11 mouse cellular contexts compared by ENCODE assay signal in genomic region chr11:61068866-61069265, GRCm38 (mm10). TPM values are rescaled to one million over a fixed set of nuclear protein-coding genes. Genes with fewer than 3 reads are reported as not detected.
DNase-seq lines count a peak whose midpoint lies in the region; ATAC-seq and TF ChIP-seq lines count a peak whose summit lies in the region.
"Had no signal": no experiment of that assay in that cellular context is flagged by ENCODE, and none has a peak within 500 bp of the region (broad histone marks: within the 10 kb centered on the region; RNA-seq: fewer than 3 reads in every experiment).

No protein-coding gene starts in this region.

- H3K4me3 ChIP-seq in layer of hippocampus, adult 2 months: no peak overlapping the region
- H3K4me3 ChIP-seq in neural tube, embryonic 15.5 days (replicated peaks): no peak overlapping the region
- H3K4me3 ChIP-seq: hindbrain, embryonic 10.5 days; neural tube, embryonic 12.5 days had no signal

- H3K36me3 ChIP-seq in neural tube, embryonic 15.5 days: no peaks in the 10 kb centered on the region
- H3K36me3 ChIP-seq: hindbrain, embryonic 10.5 days; neural tube, embryonic 12.5 days had no signal

- H3K9me3 ChIP-seq in neural tube, embryonic 15.5 days (replicated peaks): no peaks in the 10 kb centered on the region
- H3K9me3 ChIP-seq: hindbrain, embryonic 10.5 days; neural tube, embryonic 12.5 days had no signal

- TF ChIP-seq CTCF in layer of hippocampus, adult 2 months (conservative IDR thresholded peaks at IDR 0.05): no peak

- H3K4me1 ChIP-seq in neural tube, embryonic 15.5 days: no peaks in the 10 kb centered on the region
- H3K4me1 ChIP-seq: neural tube, embryonic 12.5 days had no signal

- no peak overlapping the region for H3K4me2 ChIP-seq in neural tube, embryonic 15.5 days
- H3K4me2 ChIP-seq: neural tube, embryonic 12.5 days had no signal

- H3K27ac ChIP-seq in layer of hippocampus, adult 2 months: no peak overlapping the region
- H3K27ac ChIP-seq in neural tube, embryonic 15.5 days (replicated peaks): no peak overlapping the region
- H3K27ac ChIP-seq: hindbrain, embryonic 10.5 days; neural tube, embryonic 12.5 days had no signal

- H3K9ac ChIP-seq in neural tube, embryonic 15.5 days (replicated peaks): no peak overlapping the region
- H3K9ac ChIP-seq: neural tube, embryonic 12.5 days had no signal

- H3K27me3 ChIP-seq in neural tube, embryonic 15.5 days (replicated peaks): no peaks in the 10 kb centered on the region
- H3K27me3 ChIP-seq: neural tube, embryonic 12.5 days had no signal

- DNase-seq in adrenal gland, adult 2 months: peak; percentile 54
- no peak for DNase-seq in adrenal gland, adult 8-10 months
- peak; percentile 13 to 24 for DNase-seq in heart, postnatal 10 days
- DNase-seq in heart, adult 18-20 months: no peak
- DNase-seq in layer of hippocampus, adult 2 months (ENCODE audit: low spot score in 2 of 2): peak; percentile 36 to 53
- peak; percentile 72 to 76 for DNase-seq in right cerebral cortex, postnatal 10 days (ENCODE audit: low spot score in 2 of 2)
- DNase-seq in MN1 (ENCODE audit: low spot score): no peak

- WGBS in neural tube, embryonic 15.5 days: 89% methylated on average over 10 of the region's 10 CpGs

- no peak for ATAC-seq in neural tube, embryonic 15.5 days (ENCODE audit: low FRiP score)

- intact Hi-C loops in heart, postnatal 10 days (cut with DNase I): no loop called here

RNA-seq across cellular contexts. Expression of gene Kcnj12, which starts 46.5 kb away (rescaled TPM):
- total RNA-seq in adrenal gland, adult 2 months (2021): 1 to 10 TPM; 1.5 to 3.1 TPM
- 5.0 and 5.1 TPM in 2 replicates for polyA plus RNA-seq in adrenal gland, adult 2 months (2012; rRNA removed)
- 1 to 10 TPM; 2.4 to 3.6 (median 2.7) TPM for total RNA-seq in adrenal gland, adult 8-10 months (2022)
- total RNA-seq in heart, postnatal 10 days (2021): 10 to 100 TPM; 20.6 to 24.7 TPM
- total RNA-seq in heart, adult 18-20 months (2021): 10 to 100 TPM; 22.1 to 23.4 TPM
- total RNA-seq in layer of hippocampus, adult 2 months (2021): 1 to 10 TPM; 5.2 to 7.4 TPM
- polyA plus RNA-seq in neural tube, embryonic 15.5 days (2015; fragmentation: Nextera tagmentation; extraction: Ambion mirVana): 3.2 and 3.8 TPM in 2 replicates
- total RNA-seq: liver, adult 2 months had no signal
- polyA plus RNA-seq: liver, adult 2 months had no signal

RNA-seq across cellular contexts. Expression of gene Tnfrsf13b, which starts 57.7 kb away (rescaled TPM):
- under 1 TPM; 0.40 to 0.83 TPM for total RNA-seq in adrenal gland, adult 2 months (2021)
- polyA plus RNA-seq in adrenal gland, adult 2 months (2012; rRNA removed): 3.5 and 4.5 TPM in 2 replicates
- total RNA-seq in adrenal gland, adult 8-10 months (2022): 1 to 10 TPM in 2 of 4 experiments, under 1 TPM in 2; 0.17 to 2.2 (median 0.84) TPM
- total RNA-seq in heart, postnatal 10 days (2021): 1 to 10 TPM in 1 of 2 experiments, under 1 TPM in 1; 0.91 to 1.0 TPM
- 1 to 10 TPM in 1 of 2 experiments, under 1 TPM in 1; 0.50 to 1.5 TPM for total RNA-seq in heart, adult 18-20 months (2021)
- total RNA-seq in layer of hippocampus, adult 2 months (2021): 1 to 10 TPM in 1 of 2 experiments, under 1 TPM in 1; 0.98 to 1.5 TPM
- 1.2 and 3.7 TPM in 2 replicates for polyA plus RNA-seq in neural tube, embryonic 15.5 days (2015; fragmentation: Nextera tagmentation; extraction: Ambion mirVana)

Comparison
In these comparisons a context has a peak if more than half of its experiments do, and no peak if none do; other contexts are left out.
1. DNase-seq: peak in adrenal gland, adult 2 months (single experiment), heart, postnatal 10 days (2 of 2), layer of hippocampus, adult 2 months (2 of 2) and right cerebral cortex, postnatal 10 days (2 of 2); none in adrenal gland, adult 8-10 months (single experiment), heart, adult 18-20 months (0 of 2) and MN1 (single experiment).